Comparison of ENCODE assay signal across 8 mouse cellular contexts in genomic region chr2:127362459-127363281, GRCm38 (mm10). TPM values are rescaled to one million over a fixed set of nuclear protein-coding genes. Genes with fewer than 3 reads are reported as not detected.
DNase-seq lines count a peak whose midpoint lies in the region; ATAC-seq lines count a peak whose summit lies in the region.

TSS of gene Adra2b (plus strand) at chr2:127363208.

- H3K9me3 ChIP-seq in forebrain, embryonic 10.5 days, result no peaks in the 10 kb centered on the region
- no peaks in the 10 kb centered on the region for H3K9me3 ChIP-seq in heart, embryonic 15.5 days (replicated peaks)
- H3K9me3 ChIP-seq in liver, embryonic 12.5 days (replicated peaks), result no peaks in the 10 kb centered on the region
- no peaks in the 10 kb centered on the region for H3K9me3 ChIP-seq in stomach, embryonic 14.5 days (ENCODE audit: control insufficient read depth, low read depth, low read length)

- H3K27me3 ChIP-seq in forebrain, embryonic 10.5 days (ENCODE audit: poor library complexity, severe bottlenecking), result peaks cover 82% of the 10 kb centered on the region
- H3K27me3 ChIP-seq in heart, embryonic 15.5 days, result peaks cover 83% of the 10 kb centered on the region
- H3K27me3 ChIP-seq in liver, embryonic 12.5 days (replicated peaks), result peaks cover 91% of the 10 kb centered on the region
- H3K27me3 ChIP-seq in stomach, embryonic 14.5 days (ENCODE audit: control insufficient read depth, insufficient read depth, low read length), result peaks cover 23% of the 10 kb centered on the region

- under 1% methylated on average over 47 of the region's 49 CpGs for WGBS in forebrain, embryonic 10.5 days
- under 1% methylated on average over 45 of the region's 49 CpGs for WGBS in heart, embryonic 15.5 days
- WGBS in liver, embryonic 12.5 days (ENCODE audit: insufficient replicate concordance), result under 1% methylated on average over 40 of the region's 49 CpGs
- 1% methylated on average over 48 of the region's 49 CpGs for WGBS in stomach, embryonic 14.5 days

- DNase-seq in c-Kit-negative CD71-positive TER-119-positive erythroid progenitor cells, embryonic 14.5 days (ENCODE audit: low read depth, low spot score), result peak; percentile 76
- DNase-seq in forebrain, embryonic 10.5 days (ENCODE audit: extremely low spot score, low spot score), result peak; percentile 79
- peak; percentile 95 for DNase-seq in kidney, postnatal 14 days
- peak; percentile 73 to 78 for DNase-seq in natural killer cell, adult 2 months (ENCODE audit: low spot score in 2 of 2)

- peak; percentile 56 for ATAC-seq in CD4-positive, CD25-positive, alpha-beta regulatory T cell, adult 4 months
- ATAC-seq in heart, embryonic 15.5 days (replicated peaks; ENCODE audit: insufficient number of reproducible peaks, insufficient read depth, low FRiP score, low read depth), result peak; percentile 80
- peak; percentile 93 for ATAC-seq in liver, embryonic 12.5 days
- peak; percentile 80 for ATAC-seq in stomach, embryonic 14.5 days (ENCODE audit: insufficient number of reproducible peaks, insufficient read depth, low FRiP score, low read depth)

- peak within 1 kb of the TSS; percentile 53 for H3K27ac ChIP-seq in forebrain, embryonic 10.5 days
- no peak within 1 kb of the TSS for H3K27ac ChIP-seq in heart, embryonic 15.5 days
- H3K27ac ChIP-seq in liver, embryonic 12.5 days, result peak within 1 kb of the TSS; percentile 77
- no peak within 1 kb of the TSS for H3K27ac ChIP-seq in stomach, embryonic 14.5 days (ENCODE audit: low read length)

- H3K4me1 ChIP-seq in forebrain, embryonic 10.5 days, result peaks cover 22% of the 10 kb centered on the region
- H3K4me1 ChIP-seq in heart, embryonic 15.5 days (replicated peaks), result peaks cover 17% of the 10 kb centered on the region
- peaks cover 48% of the 10 kb centered on the region for H3K4me1 ChIP-seq in liver, embryonic 12.5 days
- peaks cover 10% of the 10 kb centered on the region; the same call in 1 of the 2 replicates for H3K4me1 ChIP-seq in stomach, embryonic 14.5 days (ENCODE audit: control insufficient read depth, insufficient read depth, low read length)

- peak within 1 kb of the TSS; percentile 41 for H3K9ac ChIP-seq in heart, embryonic 15.5 days
- H3K9ac ChIP-seq in liver, embryonic 12.5 days, result peak within 1 kb of the TSS; percentile 75
- no peak within 1 kb of the TSS for H3K9ac ChIP-seq in stomach, embryonic 14.5 days (replicated peaks; ENCODE audit: low read depth, low read length)

- H3K4me3 ChIP-seq in forebrain, embryonic 10.5 days, result peak within 1 kb of the TSS; percentile 54
- peak within 1 kb of the TSS; percentile 49 for H3K4me3 ChIP-seq in heart, embryonic 15.5 days
- peak within 1 kb of the TSS; percentile 70 for H3K4me3 ChIP-seq in liver, embryonic 12.5 days
- peak within 1 kb of the TSS; percentile 37 for H3K4me3 ChIP-seq in stomach, embryonic 14.5 days (ENCODE audit: low read depth, low read length)

- H3K36me3 ChIP-seq in forebrain, embryonic 10.5 days (replicated peaks), result no peaks in the 10 kb centered on the region
- H3K36me3 ChIP-seq in heart, embryonic 15.5 days, result no peaks in the 10 kb centered on the region
- H3K36me3 ChIP-seq in liver, embryonic 12.5 days, result peaks cover 28% of the 10 kb centered on the region
- H3K36me3 ChIP-seq in stomach, embryonic 14.5 days (ENCODE audit: control insufficient read depth, insufficient read depth, low read length), result no peaks in the 10 kb centered on the region

- peak within 1 kb of the TSS; percentile 82 for H3K4me2 ChIP-seq in heart, embryonic 15.5 days
- H3K4me2 ChIP-seq in liver, embryonic 12.5 days, result peak within 1 kb of the TSS; percentile 95
- H3K4me2 ChIP-seq in stomach, embryonic 14.5 days (replicated peaks; ENCODE audit: low read depth, low read length), result peak within 1 kb of the TSS; percentile 65

RNA-seq across cellular contexts. Expression of gene Adra2b, which starts in this region (rescaled TPM):
- not detected for polyA plus RNA-seq in CD4-positive, CD25-positive, alpha-beta regulatory T cell, adult 4 months (2017; shearing (Covaris generic))
- 2.3 and 3.2 TPM in 2 replicates for polyA plus RNA-seq in forebrain, embryonic 10.5 days (2016; fragmentation: Nextera tagmentation; extraction: Ambion mirVana)
- 1.1 and 1.3 TPM in 2 replicates for polyA plus RNA-seq in heart, embryonic 15.5 days (2015; fragmentation: Nextera tagmentation; extraction: Ambion mirVana)
- polyA plus RNA-seq in liver, embryonic 12.5 days (2016; fragmentation: Nextera tagmentation; extraction: Ambion mirVana), result 38.3 and 42.5 TPM in 2 replicates
- polyA plus RNA-seq in stomach, embryonic 14.5 days (2014; fragmentation: Nextera tagmentation; extraction: Ambion mirVana), result 0.64 and 0.98 TPM in 2 replicates

Comparison
In these comparisons a context has a peak if more than half of its experiments do, and no peak if none do; other contexts are left out.
1. Peak in ATAC-seq in CD4-positive, CD25-positive, alpha-beta regulatory T cell, adult 4 months; RNA of the gene not detected or under 1 TPM.
2. Peak in ATAC-seq, H3K4me3 ChIP-seq and H3K4me2 ChIP-seq in stomach, embryonic 14.5 days; RNA of the gene not detected or under 1 TPM.
3. H3K27ac ChIP-seq: peak in forebrain, embryonic 10.5 days (single experiment) and liver, embryonic 12.5 days (single experiment); none in heart, embryonic 15.5 days (single experiment) and stomach, embryonic 14.5 days (single experiment).
4. Peak in every context shown above with its lines, with median percentiles within 50 percentile points of each other: ATAC-seq, DNase-seq, H3K4me3 ChIP-seq and H3K4me2 ChIP-seq.